Mouse (Mus musculus) liver, adult 2 months (tissue): ENCODE measurements around the gene Umad1. TPM values are rescaled to one million over a fixed set of nuclear protein-coding genes. Genes with fewer than 3 reads are reported as not detected.

Experiments used
- DNase-seq: peaks from one replicate; pipeline ENCODE4 v3.0.0-alpha.2; 2011; ENCODE audit warnings: low read depth, low spot score; ENCODE audit errors: extremely low read depth
- H3K27ac ChIP-seq: fragments of 200-500 bp; replicated peaks from 2 replicates; pipeline ENCODE4 v1.5.1; 2012; ENCODE audit warnings: low read depth, mild to moderate bottlenecking, control low read depth, inconsistent platforms, low read length; ENCODE audit not compliant: insufficient read depth
- H3K27me3 ChIP-seq: fragments of 200-500 bp; 2 replicates; pipeline ENCODE4 v1.6.1; 2012; ENCODE audit warnings: mild to moderate bottlenecking, moderate library complexity, low read length, inconsistent platforms; ENCODE audit not compliant: control insufficient read depth, insufficient read depth
- H3K36me3 ChIP-seq: fragments of 200-500 bp; 2 replicates; pipeline ENCODE4 v1.6.1; 2012; ENCODE audit warnings: low read length, inconsistent platforms; ENCODE audit not compliant: control insufficient read depth, insufficient read depth
- H3K4me1 ChIP-seq: fragments of 200-500 bp; 2 replicates; pipeline ENCODE4 v1.6.1; 2011; ENCODE audit warnings: low read length; ENCODE audit not compliant: control insufficient read depth, insufficient read depth
- H3K4me3 ChIP-seq: fragments of 200-500 bp; 2 replicates; pipeline ENCODE4 v1.5.1; 2011; ENCODE audit warnings: low read depth, mild to moderate bottlenecking, control low read depth, low read length, moderate library complexity; ENCODE audit not compliant: insufficient read depth
- H3K79me2 ChIP-seq: fragments of 200-500 bp; 2 replicates; pipeline ENCODE4 v1.6.1; 2012; ENCODE audit warnings: inconsistent platforms, mild to moderate bottlenecking, low read length, moderate library complexity; ENCODE audit not compliant: control insufficient read depth, insufficient read depth
- H3K9ac ChIP-seq: fragments of 200-500 bp; 2 replicates; pipeline ENCODE4 v1.6.1; 2012; ENCODE audit warnings: low read depth, mild to moderate bottlenecking, control low read depth, inconsistent platforms, low read length
- CTCF ChIP-seq: fragments of 200-500 bp; IDR thresholded peaks from 2 replicates; pipeline ENCODE4 v1.5.1; 2011; ENCODE audit warnings: low read depth, low read length, control low read depth
- POLR2A ChIP-seq: fragments of 200-500 bp; IDR thresholded peaks from 2 replicates; pipeline ENCODE4 v1.6.1; 2011; ENCODE audit warnings: low read length, control low read depth; ENCODE audit not compliant: insufficient read depth; ENCODE audit errors: extremely low read depth
- WGBS: fragments of 180-500 bp; shearing (Covaris S2); methylation state at CpG from one replicate; pipeline ENCODE4 v1.1.7; 2018; 5-methylcytosine and 5-hydroxymethylcytosine counted together
- polyA plus RNA-seq: library from polyadenylated mRNA; depleted of rRNA; stranded (reverse); fragments of >200 nt; gene quantifications from 2 replicates; pipeline ENCODE4 v1.2.3, GENCODE M21; 2012
- total RNA-seq: library from RNA; depleted of rRNA; stranded (reverse); fragments of >200 nt; gene quantifications from 2 replicates; pipeline ENCODE4 v1.2.3, GENCODE M21; 2014

Gene Umad1
- total and polyA plus RNA-seq, 2 experiments: 15.0 to 17.0 TPM

DNA sequence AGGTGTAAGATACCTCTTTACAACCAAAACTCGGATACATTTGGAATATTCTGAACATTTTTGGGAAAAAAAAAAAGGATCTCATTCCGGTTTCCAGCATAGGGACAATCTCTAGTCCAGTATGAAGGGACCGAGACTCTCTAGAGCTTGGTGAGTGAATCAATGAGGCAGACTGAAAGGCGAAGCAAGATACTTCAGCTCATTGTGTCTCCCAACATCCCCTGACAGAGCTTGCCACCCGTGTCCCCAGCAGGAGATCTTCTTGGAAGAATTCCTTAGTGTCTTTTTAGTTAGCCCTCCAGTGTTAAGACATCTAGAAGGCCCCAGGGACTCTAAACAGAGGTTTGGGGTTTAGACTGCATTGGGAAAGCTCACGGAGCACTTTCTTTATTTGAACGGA, 230.2 kb downstream of the Umad1 start:
- no peaks in the 10 kb centered on the region for H3K36me3 ChIP-seq
- H3K79me2 ChIP-seq: no peaks in the 10 kb centered on the region
- H3K4me1 ChIP-seq: no peaks in the 10 kb centered on the region
- H3K4me3 ChIP-seq: no peak overlapping the region
- TF ChIP-seq CTCF (no peak), POLR2A (no peak)
- H3K27me3 ChIP-seq: no peaks in the 10 kb centered on the region
- 84% methylated on average over 7 of the region's 7 CpGs for WGBS
- H3K9ac ChIP-seq: no peak overlapping the region
- H3K27ac ChIP-seq: no peak overlapping the region
- no peak for DNase-seq

DNA sequence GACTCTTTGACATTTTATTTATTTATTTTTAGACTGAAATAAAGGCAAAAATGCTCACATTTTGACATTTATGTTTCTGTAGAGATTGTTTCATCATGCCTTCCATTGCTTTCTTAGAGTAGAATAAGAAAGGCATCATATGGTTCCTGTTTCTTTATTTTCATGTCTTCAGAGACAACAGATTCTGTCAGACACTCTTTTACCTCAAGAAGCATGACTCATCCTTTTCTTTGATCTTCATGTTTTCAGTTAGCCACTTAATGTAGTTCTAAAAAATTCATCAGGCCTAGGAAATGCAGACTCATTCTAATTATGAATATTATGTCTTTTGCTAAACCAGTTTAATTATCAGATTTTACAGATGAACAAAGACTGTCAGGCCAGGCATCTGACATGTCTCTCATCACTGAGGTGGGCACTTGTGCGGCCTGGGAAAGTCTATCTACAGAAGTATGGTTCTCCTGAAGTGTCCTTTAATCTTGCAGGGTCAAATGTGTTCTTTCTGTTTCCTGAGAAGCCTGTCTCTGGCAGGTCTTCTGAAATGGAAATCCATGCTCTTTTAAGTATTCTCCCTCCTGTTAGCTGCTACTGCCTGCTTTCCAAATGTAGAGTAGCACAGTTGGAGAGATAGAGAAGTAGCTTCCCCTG, 231.0 kb downstream of the Umad1 start:
- no peak overlapping the region for H3K27ac ChIP-seq
- H3K4me1 ChIP-seq: no peaks in the 10 kb centered on the region
- no peak overlapping the region for H3K4me3 ChIP-seq
- no peak overlapping the region for H3K9ac ChIP-seq
- 93% methylated on average over 1 of the region's 1 CpGs for WGBS
- no peaks in the 10 kb centered on the region for H3K27me3 ChIP-seq
- DNase-seq: no peak
- no peaks in the 10 kb centered on the region for H3K79me2 ChIP-seq
- TF ChIP-seq POLR2A (no peak), CTCF (no peak)
- H3K36me3 ChIP-seq: no peaks in the 10 kb centered on the region

DNA sequence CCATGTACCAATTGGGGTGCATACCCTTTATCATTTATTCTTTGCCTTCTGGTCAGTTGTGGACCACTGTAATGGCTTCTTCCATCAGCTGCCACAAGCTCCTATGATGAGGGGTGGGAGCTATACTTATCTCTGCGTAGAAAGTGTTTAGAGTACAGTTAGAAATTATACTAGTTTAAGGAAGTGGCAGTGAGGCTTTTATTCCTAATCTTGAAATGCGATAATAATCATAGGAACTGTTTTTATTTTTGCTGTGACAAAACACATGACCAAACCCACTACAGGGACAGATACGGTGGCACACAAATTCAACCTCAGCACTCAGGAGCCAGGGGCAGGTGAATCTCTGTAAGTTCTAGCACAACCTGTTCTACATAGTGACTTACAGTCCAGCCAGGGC, 233.2 kb downstream of the Umad1 start:
- no peak overlapping the region for H3K9ac ChIP-seq
- H3K4me3 ChIP-seq: no peak overlapping the region
- H3K4me1 ChIP-seq: no peaks in the 10 kb centered on the region
- H3K27ac ChIP-seq: no peak overlapping the region
- no peak for DNase-seq
- H3K27me3 ChIP-seq: no peaks in the 10 kb centered on the region
- H3K36me3 ChIP-seq: no peaks in the 10 kb centered on the region
- 92% methylated on average over 3 of the region's 3 CpGs for WGBS
- TF ChIP-seq CTCF (no peak), POLR2A (no peak)
- H3K79me2 ChIP-seq: no peaks in the 10 kb centered on the region

DNA sequence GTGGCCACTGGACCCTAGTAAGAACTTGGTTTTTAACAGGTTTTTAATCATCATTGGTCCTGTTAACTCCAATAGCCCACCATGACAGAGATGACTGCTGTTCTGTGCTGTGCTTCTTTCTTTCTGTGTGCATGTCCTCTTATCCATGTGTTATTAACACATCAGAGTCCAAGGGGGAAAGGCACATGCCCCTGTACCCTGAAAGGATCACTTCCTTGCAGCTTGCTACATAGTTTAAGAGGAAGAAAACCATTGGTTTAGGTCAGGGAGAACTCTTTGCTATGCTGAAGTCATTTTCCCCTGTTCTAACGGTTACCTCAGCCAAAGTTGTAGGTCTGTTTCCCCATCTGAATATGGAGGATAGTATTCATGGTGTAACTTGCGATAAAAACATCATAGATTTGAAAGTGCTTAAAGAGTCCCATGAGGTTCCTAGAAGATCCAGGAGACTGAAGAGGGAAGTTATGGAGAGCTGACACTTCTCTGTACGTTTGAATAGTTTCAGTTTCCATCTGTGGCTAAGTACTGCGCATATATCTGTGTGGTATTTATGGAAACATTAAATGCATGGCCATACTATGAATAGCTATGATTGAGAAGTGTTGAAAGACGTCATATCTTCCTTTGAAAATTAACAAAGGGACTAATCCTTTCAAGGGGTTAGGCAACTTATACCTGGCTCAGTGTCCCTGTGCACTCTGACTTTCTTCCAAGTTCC, 236.2 kb downstream of the Umad1 start:
- no peaks in the 10 kb centered on the region for H3K79me2 ChIP-seq
- no peak overlapping the region for H3K9ac ChIP-seq
- WGBS: 85% methylated on average over 5 of the region's 5 CpGs
- no peak overlapping the region for H3K4me3 ChIP-seq
- H3K4me1 ChIP-seq: no peaks in the 10 kb centered on the region
- H3K27me3 ChIP-seq: no peaks in the 10 kb centered on the region
- no peaks in the 10 kb centered on the region for H3K36me3 ChIP-seq
- TF ChIP-seq POLR2A: no peak
- no peak for TF ChIP-seq CTCF
- no peak overlapping the region for H3K27ac ChIP-seq
- no peak for DNase-seq

DNA sequence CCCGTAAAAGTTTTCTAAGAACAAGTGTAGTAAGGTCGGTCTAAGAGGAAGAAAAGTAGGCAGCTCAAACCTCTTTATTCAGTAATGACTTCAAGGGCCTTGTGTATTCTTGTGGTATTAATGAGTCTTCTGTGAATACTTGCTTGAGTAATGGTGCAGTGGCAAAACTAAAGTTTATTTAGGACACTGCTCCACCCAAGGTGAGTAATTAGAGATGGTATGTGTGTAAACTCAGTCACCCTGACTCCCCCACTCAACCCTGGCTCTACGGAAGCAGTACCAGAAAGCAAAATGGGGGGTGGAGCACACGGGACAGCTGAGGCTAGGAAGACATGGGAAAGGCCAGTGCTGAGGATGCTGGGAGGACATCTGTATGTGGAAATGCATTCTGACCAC, 236.7 kb downstream of the Umad1 start:
- no peak overlapping the region for H3K27ac ChIP-seq
- no peaks in the 10 kb centered on the region for H3K79me2 ChIP-seq
- TF ChIP-seq POLR2A: no peak
- no peak for TF ChIP-seq CTCF
- no peak for DNase-seq
- H3K4me1 ChIP-seq: no peaks in the 10 kb centered on the region
- H3K36me3 ChIP-seq: no peaks in the 10 kb centered on the region
- 75% methylated on average over 4 of the region's 4 CpGs for WGBS
- no peaks in the 10 kb centered on the region for H3K27me3 ChIP-seq
- no peak overlapping the region for H3K4me3 ChIP-seq
- H3K9ac ChIP-seq: no peak overlapping the region

DNA sequence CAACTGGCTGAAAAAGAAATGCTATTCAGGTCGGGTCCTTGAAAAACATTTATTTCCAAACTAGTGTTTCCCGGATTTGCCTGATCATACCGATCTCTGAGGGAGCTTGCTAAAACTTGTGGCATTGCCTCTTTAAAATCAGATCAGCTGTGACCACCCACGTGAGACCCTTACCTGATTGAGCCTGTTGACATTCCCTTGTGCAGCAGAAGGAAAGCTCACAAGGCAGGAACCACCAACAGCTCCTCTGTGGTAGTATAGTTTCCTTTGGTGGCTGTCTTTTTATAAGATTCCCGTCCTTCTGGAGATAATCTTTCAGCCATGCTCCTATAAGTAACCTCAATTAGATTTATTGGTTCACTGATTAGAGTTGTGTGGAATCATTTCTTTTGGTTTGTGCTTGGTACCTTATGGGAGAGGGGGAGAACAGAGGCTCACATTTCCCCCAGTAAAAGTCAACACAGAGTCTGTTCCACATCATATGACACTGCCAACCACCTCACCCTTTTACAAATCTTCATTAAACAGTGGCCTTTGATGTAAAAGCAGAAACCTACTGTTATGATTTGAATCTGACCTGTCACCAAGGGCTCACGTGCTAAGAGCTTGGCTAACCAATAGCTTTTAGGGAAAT, 238.3 kb downstream of the Umad1 start:
- Histone ChIP-seq H3K27me3 (no peaks in the 10 kb centered on the region), H3K27ac (no peak overlapping the region), H3K36me3 (no peaks in the 10 kb centered on the region), H3K4me3 (no peak overlapping the region), H3K4me1 (no peaks in the 10 kb centered on the region), H3K9ac (no peak overlapping the region), H3K79me2 (no peaks in the 10 kb centered on the region)
- TF ChIP-seq POLR2A (no peak), CTCF (no peak)
- WGBS: 85% methylated on average over 6 of the region's 6 CpGs
- DNase-seq: no peak
